ENCODE assay signal across 7 mouse cellular contexts in genomic region chr1:181839746-181840366, GRCm38 (mm10). TPM values are rescaled to one million over a fixed set of nuclear protein-coding genes. Genes with fewer than 3 reads are reported as not detected.
DNase-seq lines count a peak whose midpoint lies in the region; ATAC-seq and TF ChIP-seq lines count a peak whose summit lies in the region.

No protein-coding gene starts in this region.

- no peaks in the 10 kb centered on the region for H3K9me3 ChIP-seq in forebrain, postnatal 0 days (ENCODE audit: low read length)
- H3K9me3 ChIP-seq in liver, postnatal 0 days (ENCODE audit: low read length) = no peaks in the 10 kb centered on the region

- peak overlapping the region; percentile 71 for H3K27ac ChIP-seq in thymus, adult 2 months (ENCODE audit: control insufficient read depth, insufficient read depth, low read length)
- no peak overlapping the region for H3K27ac ChIP-seq in forebrain, postnatal 0 days (ENCODE audit: low read depth, low read length)
- peak overlapping the region; percentile 35; the same call in 1 of the 2 replicates for H3K27ac ChIP-seq in liver, postnatal 0 days (ENCODE audit: low read depth)

- no peak for TF ChIP-seq POLR2A in thymus, adult 2 months (IDR thresholded peaks at IDR 0.05; ENCODE audit: control insufficient read depth, extremely low read depth, insufficient read depth, low read length, poor library complexity)

- H3K4me3 ChIP-seq in thymus, adult 2 months (ENCODE audit: control insufficient read depth, insufficient read depth, low read length) = peak overlapping the region; percentile 49
- no peak overlapping the region for H3K4me3 ChIP-seq in forebrain, postnatal 0 days (ENCODE audit: low read depth, low read length)
- peak overlapping the region; percentile 85 for H3K4me3 ChIP-seq in liver, postnatal 0 days (ENCODE audit: low read depth, low read length)

- ATAC-seq in forebrain, postnatal 0 days = no peak
- no peak for ATAC-seq in liver, postnatal 0 days

- H3K36me3 ChIP-seq in thymus, adult 2 months (ENCODE audit: control insufficient read depth, insufficient read depth, low read length) = peaks cover 27% of the 10 kb centered on the region
- H3K36me3 ChIP-seq in forebrain, postnatal 0 days (ENCODE audit: insufficient read depth) = peaks cover 14% of the 10 kb centered on the region
- H3K36me3 ChIP-seq in liver, postnatal 0 days (replicated peaks; ENCODE audit: insufficient read depth, low read length) = peaks cover 36% of the 10 kb centered on the region

- peaks cover 10% of the 10 kb centered on the region for H3K4me1 ChIP-seq in thymus, adult 2 months (replicated peaks; ENCODE audit: control insufficient read depth, insufficient read depth, low read length)
- H3K4me1 ChIP-seq in forebrain, postnatal 0 days (ENCODE audit: insufficient read depth) = peaks cover 23% of the 10 kb centered on the region
- H3K4me1 ChIP-seq in liver, postnatal 0 days (ENCODE audit: insufficient read depth) = peaks cover 28% of the 10 kb centered on the region

- no peak for DNase-seq in thymus, adult 2 months
- no peak for DNase-seq in thymus, postnatal 14 days
- DNase-seq in forebrain, postnatal 0 days = peak; percentile 8
- no peak for DNase-seq in liver, postnatal 0 days
- DNase-seq in left cerebral cortex, postnatal 36 days (ENCODE audit: low spot score in 2 of 2) = no peak
- no peak for DNase-seq in embryo, embryonic 9.5 days (ENCODE audit: extremely low spot score)
- no peak for DNase-seq in adrenal gland, postnatal 25 days

- no peaks in the 10 kb centered on the region for H3K27me3 ChIP-seq in thymus, adult 2 months (ENCODE audit: control insufficient read depth, insufficient read depth, low read length)
- no peaks in the 10 kb centered on the region for H3K27me3 ChIP-seq in forebrain, postnatal 0 days (ENCODE audit: insufficient read depth, low read length)
- H3K27me3 ChIP-seq in liver, postnatal 0 days (ENCODE audit: insufficient read depth, low read length) = no peaks in the 10 kb centered on the region

- peak overlapping the region; percentile 14; the same call in 1 of the 2 replicates for H3K9ac ChIP-seq in forebrain, postnatal 0 days
- peak overlapping the region; percentile 51 for H3K9ac ChIP-seq in liver, postnatal 0 days (replicated peaks)

- 8% methylated on average over 6 of the region's 6 CpGs for WGBS in thymus, adult 2 months
- 5% methylated on average over 6 of the region's 6 CpGs for WGBS in forebrain, postnatal 0 days
- 9% methylated on average over 6 of the region's 6 CpGs for WGBS in liver, postnatal 0 days (ENCODE audit: insufficient replicate concordance)

- no peak for TF ChIP-seq EP300 in liver, postnatal 0 days (IDR thresholded peaks at IDR 0.05; ENCODE audit: low read depth)

- H3K4me2 ChIP-seq in forebrain, postnatal 0 days (ENCODE audit: low read depth) = peak overlapping the region; percentile 89
- H3K4me2 ChIP-seq in liver, postnatal 0 days (ENCODE audit: low read depth, low read length) = peak overlapping the region; percentile 92

- intact Hi-C loops in left cerebral cortex, postnatal 36 days (cut with DNase I) = no loop called here

- no peak for TF ChIP-seq CTCF in thymus, adult 2 months (IDR thresholded peaks at IDR 0.05; ENCODE audit: borderline replicate concordance, control insufficient read depth, extremely low read depth, insufficient read depth, low read length, poor library complexity)
- no peak for TF ChIP-seq CTCF in forebrain, postnatal 0 days (IDR thresholded peaks at IDR 0.05; ENCODE audit: low read depth)
- TF ChIP-seq CTCF in liver, postnatal 0 days (IDR thresholded peaks at IDR 0.05; ENCODE audit: low read depth) = no peak

RNA-seq across cellular contexts. Expression of gene Lbr, which starts 3.0 kb away (rescaled TPM):
- 183 and 201 TPM in 2 replicates for polyA plus RNA-seq in thymus, adult 2 months (2012; rRNA removed)
- total RNA-seq in forebrain, postnatal 0 days (2014; rRNA removed) = 21.9 and 23.7 TPM in 2 replicates
- 17.7 and 19.8 TPM in 2 replicates for polyA plus RNA-seq in forebrain, postnatal 0 days (2015; fragmentation: Nextera tagmentation; extraction: Ambion mirVana)
- polyA plus RNA-seq in liver, postnatal 0 days (2015; fragmentation: Nextera tagmentation; extraction: Ambion mirVana) = 107 and 119 TPM in 2 replicates
- 10 to 100 TPM; 10.7 to 11.9 TPM for total RNA-seq in left cerebral cortex, postnatal 36 days (2021)
- 21.8 and 28.4 TPM in 2 replicates for total RNA-seq in adrenal gland, postnatal 25 days (2021)
